Mouse (Mus musculus) urinary bladder, adult 18-20 months (tissue): ENCODE measurements around the gene Srgap1.

Experiments
- DNase-seq, 2 experiments: peaks; one replicate each; pipeline ENCODE4 v3.0.0; 2022; ENCODE audit warnings: low spot score in 2 of 2, mixed read lengths in 2 of 2

Srgap1 gene

DNA sequence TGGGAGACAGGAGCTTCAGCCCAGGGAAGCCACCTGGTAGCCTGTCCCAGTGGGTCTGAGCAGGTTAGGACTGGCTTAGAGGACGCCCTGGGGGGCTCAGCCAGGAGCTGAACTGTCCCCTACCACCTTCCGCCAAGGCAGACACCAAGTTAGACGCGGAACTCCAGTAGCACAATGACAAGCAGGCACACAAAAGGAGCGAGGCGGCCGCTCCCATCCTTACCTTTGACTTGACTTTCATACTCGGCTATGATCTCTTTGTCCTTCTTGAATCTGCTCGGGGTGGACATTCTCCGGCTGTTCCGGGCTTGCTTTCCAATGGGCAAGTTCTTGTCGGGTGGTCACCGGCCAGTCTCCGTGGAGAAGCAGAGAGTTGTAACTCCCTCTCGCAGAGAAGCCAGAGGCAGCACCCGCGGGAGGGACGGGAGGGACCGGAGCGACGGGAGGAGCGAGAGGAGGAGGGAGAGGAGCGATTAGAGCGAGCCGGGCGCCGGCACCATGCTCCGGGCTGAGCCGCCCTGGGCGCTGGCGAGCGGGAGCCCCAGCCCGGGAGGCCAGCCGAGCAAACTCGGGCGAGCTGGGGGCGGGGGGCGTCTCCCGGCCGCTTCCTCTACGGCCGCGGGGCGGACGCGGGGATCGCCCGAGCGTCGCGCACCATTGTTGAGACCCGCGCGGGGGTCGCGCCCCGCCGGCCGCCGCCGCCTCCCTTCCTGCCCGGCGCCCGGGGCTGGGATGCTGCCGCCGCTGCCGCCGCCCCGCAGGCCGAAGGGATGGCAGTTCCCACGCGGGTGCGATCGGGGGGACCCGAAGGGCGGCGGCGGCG is at the start of gene Srgap1:
Srgap1 (minus strand) TSS at position 412 of the 823 bp plus-strand sequence.
- DNase-seq: peak; percentile 52 to 68

DNA sequence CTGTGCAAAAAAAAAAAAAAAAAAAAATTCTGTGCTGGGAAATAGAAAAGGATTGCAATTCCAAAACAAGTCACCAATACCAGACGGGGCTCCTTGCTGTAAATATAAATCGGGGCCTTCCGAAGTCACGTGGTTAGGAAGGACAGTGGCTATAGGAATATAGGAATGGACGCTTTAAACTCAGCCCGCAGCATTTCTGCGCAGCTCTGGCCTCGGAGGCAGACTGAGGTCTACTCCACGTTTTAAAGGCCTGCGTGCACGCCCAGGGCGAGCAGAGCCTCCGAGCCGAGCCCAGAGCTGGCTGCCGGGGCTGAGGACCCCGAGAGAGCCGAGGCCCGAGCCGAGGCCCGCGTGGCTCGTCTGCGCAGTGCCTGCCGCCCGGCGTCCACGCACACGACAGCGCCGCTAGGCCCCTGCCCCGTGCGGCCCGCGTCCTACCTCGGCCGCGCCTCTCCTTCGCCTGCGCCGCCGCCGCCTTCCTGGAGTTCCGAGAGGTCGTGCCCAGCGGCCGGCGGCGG is 49.4 kb upstream of the Srgap1 start:
- no peak for DNase-seq

DNA sequence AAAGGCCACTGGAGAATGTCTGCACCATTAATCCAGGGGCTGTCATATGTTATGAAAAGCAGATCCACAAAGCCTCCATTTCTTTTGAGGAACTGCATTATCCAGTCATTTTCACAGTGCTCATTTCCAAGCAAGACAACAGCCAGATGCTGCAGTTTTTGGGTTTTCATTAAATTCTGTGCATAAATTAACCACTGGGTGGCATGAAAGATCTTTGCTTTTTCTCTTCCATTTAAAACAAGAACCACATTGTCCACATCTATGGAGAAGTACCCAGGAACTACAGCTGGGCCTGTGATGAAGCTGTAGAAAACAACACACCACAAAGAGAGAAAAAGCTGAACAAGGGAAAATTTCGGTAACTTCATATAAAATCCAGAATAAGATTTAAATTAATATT is 43.4 kb upstream of the Srgap1 start:
- no peak for DNase-seq

DNA sequence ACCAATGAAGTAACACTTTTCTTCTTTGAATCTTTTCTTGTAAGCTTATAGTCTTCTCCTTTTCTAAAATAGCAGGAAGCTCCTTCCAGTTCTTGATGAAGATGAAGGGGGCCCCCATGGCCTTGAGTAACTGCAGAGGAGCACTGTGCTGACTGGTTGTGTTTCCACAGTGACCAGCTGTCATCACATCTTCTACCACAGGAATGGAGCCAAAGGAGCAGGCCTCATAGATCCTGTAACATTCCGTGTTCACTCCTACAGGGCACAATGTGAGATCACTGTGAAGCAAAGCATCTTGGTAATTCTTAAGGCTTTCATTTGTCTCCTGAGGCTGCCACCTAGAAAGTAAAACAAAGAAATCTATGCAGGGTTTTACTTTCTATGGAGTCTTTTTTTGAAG is 34.2 kb upstream of the Srgap1 start:
- no peak for DNase-seq

DNA sequence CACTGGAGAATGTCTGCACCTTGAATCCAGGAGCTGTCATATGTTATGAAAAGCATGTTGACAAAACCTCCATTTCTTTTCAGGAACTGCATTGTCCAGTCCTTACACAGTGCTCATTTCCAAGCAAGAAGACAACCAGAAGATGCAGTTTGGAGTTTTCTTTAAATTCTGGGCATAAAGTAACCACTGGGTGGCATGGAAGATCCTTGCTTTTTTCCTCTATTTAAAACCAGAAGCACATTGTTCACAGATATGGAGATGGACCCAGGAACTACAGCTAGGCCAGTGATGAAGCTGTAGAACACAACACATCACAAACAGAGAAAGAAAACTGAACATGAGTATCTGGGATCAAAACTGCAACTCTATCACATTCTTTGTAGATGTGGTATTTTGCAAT is 22.0 kb upstream of the Srgap1 start:
- no peak for DNase-seq

DNA sequence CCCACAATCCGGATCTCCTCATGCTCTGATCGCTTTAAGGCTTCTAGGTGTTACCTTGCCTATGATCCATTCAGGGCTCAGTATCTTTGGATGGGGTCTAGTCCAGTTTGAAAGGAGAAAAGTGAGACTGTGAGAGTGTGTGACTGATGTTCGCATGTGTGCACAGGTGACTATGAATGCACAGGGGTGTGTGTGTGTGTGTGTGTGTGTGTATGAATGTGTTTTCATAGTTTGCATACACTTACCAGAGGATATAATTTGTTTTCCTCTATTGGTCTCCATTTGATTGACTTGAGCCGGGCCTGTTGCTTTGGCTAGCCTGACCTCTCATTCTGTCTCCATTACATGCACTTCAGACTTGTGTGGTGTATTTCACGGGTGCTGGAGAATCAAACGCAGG is 8.7 kb upstream of the Srgap1 start:
- DNase-seq: no peak

DNA sequence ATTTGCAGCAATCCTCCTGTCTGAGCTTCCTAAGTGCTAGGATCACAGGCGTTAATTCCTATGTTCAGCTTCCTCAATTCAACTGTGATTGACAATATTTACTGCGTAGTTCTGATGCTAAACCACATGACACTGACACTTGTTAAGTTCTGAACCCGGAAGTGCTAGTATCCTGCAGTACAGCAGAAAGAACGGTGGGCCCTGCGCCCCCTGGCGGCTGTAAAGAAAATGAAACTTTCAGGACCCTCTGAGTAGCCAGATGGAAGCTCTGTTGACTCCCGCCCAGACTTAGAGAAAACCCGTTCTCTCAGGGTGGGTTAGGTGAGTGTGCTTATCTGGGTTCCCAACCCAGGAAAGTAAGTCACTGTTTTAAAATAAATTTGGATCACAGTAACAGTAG is 7.4 kb upstream of the Srgap1 start:
- DNase-seq: no peak

DNA sequence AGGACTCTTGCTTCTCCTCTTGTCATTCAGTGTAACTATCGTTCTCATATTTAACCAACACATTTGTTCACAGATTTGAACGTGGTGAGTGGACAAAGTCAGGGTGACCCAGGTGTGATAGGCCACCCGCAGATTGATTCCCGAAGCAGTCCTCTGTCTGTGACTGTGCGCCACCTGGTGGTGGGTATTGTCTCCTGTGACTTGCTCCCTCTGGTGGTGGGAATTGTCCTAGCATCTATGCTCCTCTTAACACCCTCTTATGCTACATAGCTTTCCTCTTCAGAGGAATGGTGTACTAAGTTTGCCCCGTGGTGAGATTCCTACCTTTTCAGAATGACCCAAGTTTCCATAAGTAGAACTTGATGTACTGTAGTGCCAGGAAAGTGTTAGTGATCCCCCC is 4.7 kb upstream of the Srgap1 start:
- peak; percentile 66 to 91 for DNase-seq

DNA sequence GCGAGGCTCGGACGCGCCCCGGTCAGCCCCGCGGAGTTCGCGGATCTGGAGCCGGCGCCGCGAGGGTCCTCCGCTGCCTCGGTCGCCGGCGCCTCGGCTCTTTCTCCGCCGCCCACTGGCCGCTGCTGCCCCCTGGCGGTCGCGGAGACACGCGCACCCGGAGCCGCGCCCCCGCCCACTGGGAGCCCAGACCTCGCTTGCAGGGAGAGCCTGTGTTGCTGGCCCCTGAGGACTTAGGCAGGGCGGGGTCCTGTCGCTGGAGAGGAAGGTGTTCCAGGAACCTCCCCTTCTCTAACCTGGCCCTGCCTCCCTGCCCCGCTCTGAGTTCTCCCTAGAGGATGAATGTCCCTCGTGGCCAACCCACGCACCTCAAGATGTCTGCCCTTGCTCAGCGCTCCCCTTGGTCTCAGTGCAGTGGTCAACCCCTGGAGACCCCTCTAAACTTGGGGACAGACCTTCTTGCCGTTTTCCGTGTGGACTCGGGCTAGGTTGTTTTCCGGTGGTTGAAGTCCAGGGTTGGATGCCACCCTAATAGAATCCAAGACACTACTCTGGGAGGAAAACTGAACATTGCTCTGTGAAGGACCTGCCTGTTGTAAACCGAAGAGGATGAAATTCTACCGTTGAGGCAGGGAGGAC is 731 bp upstream of the Srgap1 start:
- peak; percentile 77 to 85 for DNase-seq

DNA sequence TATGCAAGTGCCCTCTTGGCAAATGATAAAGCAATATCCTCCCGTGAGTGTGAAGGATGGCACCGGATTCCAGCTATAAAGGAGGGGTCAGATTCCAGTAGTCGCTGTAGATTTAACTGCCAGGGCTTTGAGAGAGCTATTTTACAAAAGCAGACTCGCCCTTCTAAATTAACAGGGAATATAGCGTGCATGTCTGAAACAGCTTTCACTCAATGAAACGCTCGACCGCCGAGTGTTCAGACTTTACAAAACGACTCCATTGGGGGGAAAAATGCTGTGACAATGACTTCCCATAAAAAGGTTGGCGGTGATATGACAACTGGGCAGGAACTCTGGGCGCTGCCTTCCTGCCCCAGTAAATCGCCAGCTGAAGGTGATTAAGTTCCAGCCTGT is 608 bp downstream of the Srgap1 start:
- DNase-seq: no peak

DNA sequence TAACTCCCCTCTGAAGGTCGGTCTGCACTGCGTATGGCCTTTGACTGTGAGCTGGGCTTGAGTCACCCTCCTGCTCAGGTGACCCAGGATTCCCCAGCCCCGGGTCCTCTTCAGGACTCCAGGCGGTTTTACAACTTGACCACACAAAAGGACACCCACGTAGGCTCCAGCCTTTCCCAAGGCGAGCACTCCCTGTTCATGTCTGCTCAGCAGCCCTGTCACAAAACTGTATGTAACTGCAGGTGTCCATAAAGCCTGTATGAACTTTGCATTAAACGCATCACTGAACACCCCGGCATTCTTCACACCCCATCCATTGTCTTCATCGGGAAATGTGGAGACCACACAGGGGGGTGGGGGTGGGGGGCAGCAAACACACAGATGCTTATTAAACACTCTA is 1.2 kb downstream of the Srgap1 start:
- DNase-seq: no peak

DNA sequence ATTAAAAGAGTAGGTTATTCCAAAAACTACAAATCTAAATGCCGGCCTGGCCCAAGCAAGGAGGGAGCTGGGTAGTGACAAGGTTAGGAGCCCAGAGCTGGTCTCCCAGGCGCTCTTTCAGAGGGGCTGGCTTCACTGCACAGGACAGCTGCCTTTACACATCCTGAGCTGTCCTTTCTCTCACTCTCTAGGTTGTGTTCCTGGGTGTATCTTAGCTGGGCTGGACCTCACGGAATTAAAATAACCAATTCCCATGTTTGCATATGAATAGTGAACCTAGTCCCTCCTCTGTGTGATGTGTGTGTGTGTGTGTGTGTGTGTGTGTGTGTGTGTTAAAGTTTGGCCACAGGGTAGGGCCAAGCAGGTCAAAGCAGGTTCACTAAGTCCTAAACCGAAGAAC is 2.2 kb downstream of the Srgap1 start:
- DNase-seq: no peak

DNA sequence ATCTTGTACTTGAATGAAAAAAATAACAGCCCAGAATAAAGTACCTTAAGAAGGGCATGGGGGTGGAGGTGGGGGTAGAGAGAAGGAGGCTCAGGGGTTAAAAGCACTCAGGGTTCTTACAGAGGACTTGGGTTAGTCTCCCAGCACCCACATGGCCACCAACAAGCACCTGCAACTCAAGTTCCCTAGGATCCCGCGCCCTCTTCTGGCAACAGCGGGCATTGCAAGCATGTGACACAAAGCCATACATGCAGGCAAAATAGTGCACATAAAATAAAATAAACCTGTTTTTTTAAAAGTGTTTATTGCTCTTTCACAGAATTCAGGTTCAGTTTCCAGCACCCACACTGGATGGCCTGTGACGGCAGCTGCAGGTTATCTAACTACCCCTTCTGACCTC is 6.7 kb downstream of the Srgap1 start:
- no peak for DNase-seq

DNA sequence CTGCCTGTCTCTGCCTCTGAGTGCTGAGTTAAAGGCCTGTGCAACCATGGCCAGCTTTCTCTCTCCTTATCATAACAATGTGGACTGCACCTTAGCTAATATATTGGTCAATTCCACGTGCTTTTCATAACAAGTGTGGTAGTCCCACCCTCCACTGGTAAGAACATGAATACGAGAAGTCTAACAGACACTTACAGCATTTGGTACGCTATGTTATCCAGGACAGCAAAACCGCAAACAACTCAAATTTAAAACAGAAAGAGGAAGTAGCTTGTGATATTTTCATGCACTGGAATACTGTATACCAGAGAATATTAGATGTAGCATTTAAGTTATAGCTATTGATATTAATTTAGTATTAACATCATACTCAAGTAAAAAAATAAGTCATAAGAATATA is 7.5 kb downstream of the Srgap1 start:
- DNase-seq: no peak

DNA sequence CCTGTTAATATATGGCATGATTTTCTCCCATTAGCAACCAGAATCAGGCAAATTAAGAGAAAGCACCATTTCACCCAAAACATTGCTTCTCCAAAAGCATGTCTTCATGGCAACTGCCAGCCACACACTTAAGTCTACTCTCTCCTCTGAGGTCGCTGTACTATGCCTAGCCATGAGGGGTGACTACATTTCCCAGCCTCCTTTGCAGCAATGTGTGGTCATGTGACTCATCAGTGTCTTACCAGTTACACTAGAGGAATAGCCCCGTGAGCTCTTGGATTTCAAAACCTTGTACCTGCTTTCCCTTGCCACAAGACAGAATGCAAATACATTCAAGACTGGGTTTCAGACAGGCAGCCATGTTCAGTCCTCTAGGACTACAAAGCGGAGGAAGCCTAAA is 8.6 kb downstream of the Srgap1 start:
- no peak for DNase-seq

DNA sequence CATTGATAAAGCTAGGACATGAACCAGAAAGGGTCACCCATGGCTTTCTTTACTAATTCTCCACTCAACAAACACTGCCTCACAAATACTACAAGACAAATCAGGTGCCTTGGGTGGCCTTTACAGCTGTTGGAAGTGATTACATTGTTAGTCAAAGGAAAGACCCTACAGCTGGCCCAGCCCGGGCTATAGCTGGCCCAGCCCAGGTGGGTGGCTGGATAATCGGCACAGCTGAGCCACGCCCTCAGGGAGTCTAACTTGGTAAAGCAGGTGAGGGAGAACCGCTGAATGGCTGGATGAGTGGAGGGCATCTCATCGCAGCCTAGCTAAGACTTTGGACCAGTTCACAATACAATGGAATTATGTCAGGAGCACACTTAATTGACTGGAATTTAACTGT is 13.8 kb downstream of the Srgap1 start:
- DNase-seq: no peak

DNA sequence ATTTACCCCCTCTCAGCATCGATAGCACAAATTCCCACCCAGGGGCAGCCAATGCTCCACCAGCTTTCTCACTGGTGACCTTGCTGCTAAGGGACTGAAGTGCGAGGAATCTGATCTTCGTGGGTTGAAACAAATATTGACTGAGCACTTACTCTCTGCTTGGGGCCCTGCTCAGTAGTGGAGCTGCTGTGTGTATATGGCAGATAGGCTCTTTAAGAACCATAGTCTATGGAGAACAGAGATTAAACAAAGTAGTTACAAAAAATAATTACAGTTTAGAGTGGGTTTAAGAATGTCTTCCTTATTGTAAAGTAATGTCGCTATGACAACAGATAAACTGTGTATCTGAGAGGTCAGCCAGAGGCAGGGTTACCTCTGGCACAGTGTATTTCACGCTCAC is 16.7 kb downstream of the Srgap1 start:
- DNase-seq: no peak

DNA sequence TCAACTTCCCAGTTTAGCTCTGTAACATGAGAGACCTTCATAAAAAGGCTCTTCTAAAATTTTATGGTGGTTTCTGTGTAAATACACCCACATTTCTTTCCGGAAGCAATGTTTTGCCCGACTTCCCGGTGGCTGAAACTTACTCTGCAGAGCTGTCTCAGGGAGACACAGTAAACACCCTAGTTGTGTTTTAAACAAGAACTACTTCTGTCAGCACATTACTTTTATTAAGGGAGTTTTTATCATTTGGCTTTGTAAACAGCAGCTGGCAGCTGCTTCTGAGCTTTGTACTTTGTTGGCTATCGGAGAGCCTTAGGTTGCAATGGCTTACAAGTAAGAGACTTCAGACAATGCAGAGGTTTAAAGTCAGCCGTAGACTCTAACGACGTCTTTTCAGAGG is 17.4 kb downstream of the Srgap1 start:
- DNase-seq: no peak

DNA sequence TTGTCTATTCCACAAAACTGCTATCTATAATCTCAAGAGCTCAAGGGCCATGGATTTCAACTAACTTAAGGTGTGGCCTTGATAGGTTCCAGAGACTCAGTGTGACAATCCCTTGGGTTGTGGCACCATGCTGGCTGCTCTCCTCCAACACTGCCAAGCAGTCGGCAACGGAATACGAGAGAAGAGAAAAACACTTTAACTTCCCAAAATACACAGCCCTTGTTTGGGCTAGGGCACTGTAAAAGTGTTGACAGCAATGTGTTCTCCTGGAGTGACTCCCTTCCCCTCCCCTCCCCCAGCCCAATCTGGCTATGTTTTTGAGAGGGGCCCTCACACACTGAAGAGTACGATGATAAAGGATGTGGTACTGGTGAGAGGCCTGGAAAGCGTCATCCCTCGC is 21.9 kb downstream of the Srgap1 start:
- DNase-seq: no peak

DNA sequence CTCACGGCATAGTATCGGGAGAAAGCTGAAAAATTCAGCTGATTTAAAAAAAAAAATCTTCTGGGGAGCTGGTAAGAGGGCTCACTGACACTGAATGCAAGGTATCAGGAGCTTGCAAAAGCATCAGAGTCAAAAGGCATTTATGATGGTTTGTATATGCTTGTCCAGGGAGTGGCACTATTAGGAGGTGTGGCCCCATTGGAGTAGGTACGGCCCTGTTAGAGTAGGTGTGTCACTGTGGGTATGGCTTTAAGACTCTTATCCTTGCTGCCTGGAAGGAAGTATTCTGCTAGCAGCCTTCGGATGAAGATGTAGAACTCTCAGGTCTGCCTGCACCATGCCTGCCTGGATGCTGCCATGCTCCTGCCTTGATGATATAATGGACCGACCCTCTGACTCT is 26.2 kb downstream of the Srgap1 start:
- DNase-seq: no peak

DNA sequence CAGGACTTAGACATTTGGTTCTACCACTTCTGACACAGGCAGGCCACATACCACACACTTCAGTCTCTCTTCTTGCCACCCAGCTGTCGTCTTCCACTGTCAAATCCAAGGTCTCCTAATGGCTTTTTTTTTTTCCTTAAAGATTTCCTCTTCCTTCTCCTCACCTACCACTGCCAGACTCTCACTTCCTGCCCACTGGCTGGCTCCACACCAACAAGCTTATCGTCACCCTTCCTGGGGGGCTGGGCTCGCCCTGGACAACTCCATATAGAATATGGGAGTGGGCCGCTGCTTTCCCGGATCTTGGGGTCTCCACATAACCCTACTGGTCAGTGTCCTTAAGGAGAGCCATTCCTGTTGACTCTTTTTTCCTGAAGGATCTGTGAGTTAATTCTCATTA is 26.9 kb downstream of the Srgap1 start:
- no peak for DNase-seq

DNA sequence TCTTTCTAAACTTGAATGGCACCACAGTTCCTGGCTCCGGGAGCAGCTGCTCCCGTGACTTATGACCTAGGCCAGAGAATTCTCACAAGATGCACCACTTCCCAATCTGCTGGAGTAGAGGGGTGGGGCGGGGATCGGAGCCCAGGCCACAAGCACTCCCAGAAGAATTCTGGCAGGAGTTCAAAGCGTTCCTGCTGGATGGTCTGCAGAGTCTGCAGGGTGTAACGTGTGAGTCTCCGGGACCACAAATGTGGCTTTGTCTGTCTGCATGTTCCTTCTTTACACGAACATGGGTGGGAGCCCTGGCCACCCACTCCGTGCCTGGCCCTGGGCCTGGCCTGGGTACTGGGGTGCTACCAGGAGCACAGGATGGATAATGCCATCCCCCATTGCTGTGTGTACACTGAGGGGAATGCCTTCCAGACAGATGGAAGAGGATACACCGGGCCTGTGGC is 28.5 kb downstream of the Srgap1 start:
- DNase-seq: no peak

DNA sequence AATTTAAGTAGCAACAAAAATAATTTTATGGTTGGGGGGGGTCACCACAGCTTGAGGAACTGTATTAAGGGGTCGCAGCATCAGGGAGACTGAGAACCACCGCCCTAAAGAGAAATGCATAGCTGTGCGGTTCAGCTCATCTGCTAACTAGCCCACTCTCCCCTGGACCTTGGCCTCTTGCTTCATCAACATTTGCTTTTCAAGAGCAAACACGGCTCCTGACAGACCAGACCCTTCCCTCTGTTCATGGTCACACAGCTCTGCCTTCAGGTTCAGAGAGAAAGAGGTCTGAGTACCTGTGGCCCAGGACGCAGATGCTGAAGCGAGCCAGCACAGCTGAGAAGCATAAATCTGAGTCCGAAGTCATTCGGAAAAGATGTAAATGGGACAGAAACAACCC is 29.4 kb downstream of the Srgap1 start:
- DNase-seq: no peak
